Mouse (Mus musculus) macrophage (primary cell): ENCODE data around the gene Ccn1. TPM values are rescaled to one million over a fixed set of nuclear protein-coding genes. Genes with fewer than 3 reads are reported as not detected.

Experiments used
- H3K27ac ChIP-seq: fragments of 350-480 bp; formaldehyde crosslinking; 2 replicates; pipeline ENCODE4 v1.9.0; 2021
- H3K36me3 ChIP-seq: fragments of 350-480 bp; formaldehyde crosslinking; 2 replicates; pipeline ENCODE4 v1.9.0; 2021; ENCODE audit errors: inconsistent target
- H3K4me3 ChIP-seq: fragments of 350-480 bp; formaldehyde crosslinking; 2 replicates; pipeline ENCODE4 v1.9.0; 2021; ENCODE audit errors: inconsistent target
- H3K79me2 ChIP-seq: fragments of 350-480 bp; formaldehyde crosslinking; 2 replicates; pipeline ENCODE4 v1.9.0; 2021; ENCODE audit errors: inconsistent target
- WGBS: methylation state at CpG from one replicate; pipeline ENCODE4 v1.1.7; 2026; ENCODE audit warnings: inconsistent platforms; ENCODE audit not compliant: missing documents; 5-methylcytosine and 5-hydroxymethylcytosine counted together
- polyA plus RNA-seq: library from polyadenylated mRNA; stranded (reverse); fragments of 250-400 nt; gene quantifications from 3 replicates; pipeline ENCODE4 v1.2.4, GENCODE M21; 2018; ENCODE audit warnings: inconsistent platforms

Ccn1 gene
- polyA plus RNA-seq, 1 experiment from 2014 or later = 0.29 TPM

DNA sequence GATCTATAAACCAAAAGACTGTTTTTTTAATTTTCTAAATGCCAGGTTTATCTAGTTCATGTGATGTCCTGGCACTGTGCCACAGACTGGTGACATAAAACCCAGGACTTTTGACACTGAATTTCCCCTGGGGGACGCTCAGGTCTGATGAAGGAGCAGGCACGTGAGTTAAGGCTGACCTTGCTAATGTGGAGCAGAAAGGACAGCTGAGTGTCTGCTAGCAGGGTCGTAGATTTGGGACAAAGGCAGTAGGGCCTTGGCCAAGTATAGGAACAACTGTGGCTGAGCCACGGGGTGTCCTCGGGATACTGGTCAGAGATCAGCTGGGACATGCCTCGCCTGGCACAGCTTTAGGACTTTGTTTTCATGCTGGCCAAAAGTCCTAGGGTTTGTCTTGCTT, 5.2 kb upstream of the Ccn1 start:
- Histone ChIP-seq H3K27ac (no peak overlapping the region), H3K4me3 (no peak overlapping the region), H3K36me3 (no peaks in the 10 kb centered on the region), H3K79me2 (no peaks in the 10 kb centered on the region)
- 90% methylated on average over 6 of the region's 6 CpGs for WGBS

GRCm38 (mm10) chr3:145654028-145654427, 4.2 kb upstream of the Ccn1 start:
- Histone ChIP-seq H3K79me2 (no peaks in the 10 kb centered on the region), H3K36me3 (no peaks in the 10 kb centered on the region), H3K4me3 (no peak overlapping the region), H3K27ac (no peak overlapping the region)
- 95% methylated on average over 9 of the region's 9 CpGs for WGBS

- WGBS = 4% methylated on average over 53 of the region's 53 CpGs
- H3K27ac ChIP-seq = no peak overlapping the region
- H3K4me3 ChIP-seq = no peak overlapping the region
- no peaks in the 10 kb centered on the region for H3K79me2 ChIP-seq
- H3K36me3 ChIP-seq = no peaks in the 10 kb centered on the region
These were observed 3.6 kb upstream of the Ccn1 start for GRCm38 (mm10) chr3:145653191-145653940.

GRCm38 (mm10) chr3:145652322-145653131, 2.7 kb upstream of the Ccn1 start:
- WGBS = 25% methylated on average over 20 of the region's 20 CpGs
- Histone ChIP-seq H3K27ac (no peak overlapping the region), H3K36me3 (no peaks in the 10 kb centered on the region), H3K79me2 (no peaks in the 10 kb centered on the region), H3K4me3 (no peak overlapping the region)

DNA sequence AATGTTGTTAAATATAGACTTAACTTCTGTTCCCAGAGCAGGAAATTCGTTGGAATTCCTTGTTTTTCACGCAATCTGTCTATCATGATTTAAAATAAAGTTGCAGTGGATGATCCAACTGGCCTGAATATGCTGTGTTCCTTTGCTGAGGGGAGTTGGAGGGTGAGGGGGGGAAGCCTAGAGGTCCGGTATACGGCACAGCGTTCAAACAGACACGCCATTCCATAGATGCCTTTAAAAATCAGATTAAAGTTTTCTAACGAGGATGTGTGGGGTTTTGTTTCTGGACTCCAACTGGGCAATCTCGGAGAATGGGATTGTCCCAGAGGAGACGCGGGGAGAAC, 2.2 kb upstream of the Ccn1 start:
- Histone ChIP-seq H3K4me3 (no peak overlapping the region), H3K27ac (no peak overlapping the region), H3K79me2 (no peaks in the 10 kb centered on the region), H3K36me3 (no peaks in the 10 kb centered on the region)
- WGBS = 32% methylated on average over 10 of the region's 10 CpGs

DNA sequence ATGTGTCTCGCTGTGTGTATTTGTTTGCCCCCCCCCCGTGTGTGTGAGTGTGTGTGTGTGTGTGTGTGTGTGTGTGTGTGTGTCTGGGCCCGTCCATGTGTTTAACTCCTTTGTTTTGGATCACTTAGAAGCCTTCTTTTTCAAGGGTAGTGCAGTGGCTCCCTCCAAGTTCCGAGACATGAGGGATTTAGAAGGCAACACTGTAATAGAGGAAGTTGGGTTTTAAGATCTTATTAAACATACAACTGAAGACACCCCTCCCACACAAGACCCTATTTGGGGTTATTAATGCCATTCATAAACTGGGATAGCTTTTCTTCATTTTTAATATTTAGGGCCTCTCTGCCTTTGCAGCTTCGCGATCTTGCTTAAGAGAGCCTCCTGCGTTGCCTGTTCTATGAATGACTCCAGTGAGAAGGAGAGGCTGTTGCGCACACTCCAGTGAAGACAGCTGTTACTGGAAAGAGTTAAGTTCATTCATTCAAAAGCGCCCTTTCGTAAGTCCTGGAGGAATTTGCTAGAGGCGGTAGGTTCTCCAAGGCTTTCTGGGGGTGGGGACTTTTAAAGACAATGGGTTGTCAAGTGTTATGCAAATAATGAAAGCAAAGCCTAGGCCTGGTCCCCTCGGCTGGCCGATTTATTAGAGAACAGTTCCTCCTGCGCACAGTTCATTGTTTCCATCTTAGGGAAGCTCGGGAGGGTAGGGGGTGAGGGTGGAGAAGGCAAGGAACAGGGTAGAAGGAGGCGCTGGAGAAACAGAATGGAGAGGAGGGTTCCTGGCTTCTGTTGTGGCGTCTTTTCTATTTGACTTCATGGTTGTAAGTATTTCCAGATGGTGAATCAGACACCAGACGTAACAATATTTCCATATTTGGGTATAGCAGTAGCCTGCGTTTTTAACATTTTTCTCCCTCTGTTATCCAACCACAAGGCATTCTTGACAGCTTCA, 1.5 kb upstream of the Ccn1 start:
- H3K36me3 ChIP-seq = no peaks in the 10 kb centered on the region
- H3K4me3 ChIP-seq = no peak overlapping the region
- 20% methylated on average over 19 of the region's 19 CpGs for WGBS
- H3K79me2 ChIP-seq = no peaks in the 10 kb centered on the region
- no peak overlapping the region for H3K27ac ChIP-seq

DNA sequence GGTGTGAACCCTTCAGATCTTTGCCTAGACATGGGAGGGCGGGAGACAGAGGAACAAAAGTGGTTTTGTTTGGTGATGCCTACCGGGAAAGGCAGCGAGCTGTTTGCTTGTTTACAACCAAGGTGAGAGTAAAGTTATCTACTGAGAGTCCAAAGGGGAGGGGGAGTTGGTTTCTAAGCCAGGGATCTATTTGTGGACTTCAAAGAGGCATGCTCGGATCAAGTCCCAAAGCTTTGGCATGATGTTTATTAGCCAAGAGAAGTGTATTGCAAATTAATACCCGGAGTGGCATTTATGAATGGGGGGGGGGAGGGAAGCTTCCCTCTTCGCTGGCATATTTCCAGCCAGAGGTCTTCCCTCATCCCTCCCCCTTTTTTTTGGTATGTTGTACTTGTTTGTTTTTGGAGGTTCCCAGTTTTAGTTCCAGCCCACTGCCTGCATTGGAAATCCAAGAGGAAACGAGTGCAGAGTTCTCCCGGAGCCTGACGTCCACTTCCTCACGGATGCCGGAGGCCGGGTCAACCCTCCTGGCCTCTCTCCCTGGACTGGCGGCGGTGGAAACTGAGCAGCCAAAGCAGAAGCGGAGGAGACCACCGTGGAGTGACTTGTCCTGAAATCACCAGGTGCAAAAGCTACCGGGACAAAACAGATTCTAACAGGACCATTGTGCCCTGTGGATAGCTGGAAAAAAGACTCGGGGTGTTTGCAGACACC, 674 bp upstream of the Ccn1 start:
- 5% methylated on average over 18 of the region's 18 CpGs for WGBS
- Histone ChIP-seq H3K79me2 (no peaks in the 10 kb centered on the region), H3K27ac (no peak overlapping the region), H3K36me3 (no peaks in the 10 kb centered on the region), H3K4me3 (no peak overlapping the region)

- 2% methylated on average over 47 of the region's 49 CpGs for WGBS
- Histone ChIP-seq H3K27ac (no peak overlapping the region), H3K79me2 (no peaks in the 10 kb centered on the region), H3K4me3 (no peak overlapping the region), H3K36me3 (no peaks in the 10 kb centered on the region)
These were observed 560 bp downstream of the Ccn1 start for GRCm38 (mm10) chr3:145648991-145649851.

- H3K36me3 ChIP-seq = no peaks in the 10 kb centered on the region
- WGBS = 30% methylated on average over 26 of the region's 26 CpGs
- no peak overlapping the region for H3K4me3 ChIP-seq
- H3K27ac ChIP-seq = no peak overlapping the region
- H3K79me2 ChIP-seq = no peaks in the 10 kb centered on the region
These were observed 1.5 kb downstream of the Ccn1 start for GRCm38 (mm10) chr3:145648097-145648931.

GRCm38 (mm10) chr3:145647416-145647815, 2.4 kb downstream of the Ccn1 start:
- H3K4me3 ChIP-seq = no peak overlapping the region
- H3K79me2 ChIP-seq = no peaks in the 10 kb centered on the region
- WGBS = 94% methylated on average over 16 of the region's 18 CpGs
- H3K27ac ChIP-seq = no peak overlapping the region
- H3K36me3 ChIP-seq = no peaks in the 10 kb centered on the region

DNA sequence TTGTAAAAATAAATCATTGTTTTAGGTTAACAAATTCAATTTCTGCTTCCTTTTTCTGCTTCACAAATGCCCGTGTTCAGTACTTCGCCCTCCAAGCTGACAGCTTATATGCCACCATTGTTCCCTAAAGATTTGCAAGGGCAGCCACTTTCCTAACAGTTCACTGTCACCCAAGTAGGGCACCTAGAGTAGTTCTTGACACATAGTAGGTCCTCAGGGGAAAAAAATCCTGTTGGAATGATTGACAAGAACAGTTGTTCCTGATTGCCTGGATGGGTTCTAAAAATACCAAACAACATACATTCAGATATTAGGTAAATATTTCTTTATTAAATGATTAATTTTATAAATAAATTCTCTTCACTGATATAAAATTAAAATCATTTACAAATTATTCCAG, 3.1 kb downstream of the Ccn1 start:
- no peak overlapping the region for H3K27ac ChIP-seq
- WGBS = 54% methylated on average over 2 of the region's 2 CpGs
- H3K36me3 ChIP-seq = no peaks in the 10 kb centered on the region
- H3K4me3 ChIP-seq = no peak overlapping the region
- no peaks in the 10 kb centered on the region for H3K79me2 ChIP-seq

DNA sequence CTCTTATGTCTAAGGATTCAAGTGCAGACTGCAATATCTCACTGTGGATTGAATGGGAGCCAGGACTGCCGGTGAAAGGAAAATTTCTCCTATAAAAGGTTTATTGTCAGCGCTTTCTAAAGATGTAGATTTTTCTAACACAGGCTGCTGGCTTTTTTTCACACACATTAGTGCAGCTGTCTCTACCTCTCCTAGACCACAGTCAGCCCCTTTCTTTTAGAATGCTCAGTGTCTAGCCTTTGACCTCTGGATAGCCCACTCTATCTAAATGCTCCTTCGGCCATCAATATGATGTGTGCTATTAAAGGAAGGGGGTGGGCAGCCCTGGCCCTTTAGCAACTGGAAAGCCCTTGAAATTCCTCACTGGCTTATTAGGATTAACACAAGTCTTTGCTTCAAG, 3.8 kb downstream of the Ccn1 start:
- H3K27ac ChIP-seq = no peak overlapping the region
- H3K79me2 ChIP-seq = no peaks in the 10 kb centered on the region
- no peak overlapping the region for H3K4me3 ChIP-seq
- WGBS = 95% methylated on average over 3 of the region's 3 CpGs
- H3K36me3 ChIP-seq = no peaks in the 10 kb centered on the region

GRCm38 (mm10) chr3:145645463-145645862, 4.3 kb downstream of the Ccn1 start:
- H3K79me2 ChIP-seq = no peaks in the 10 kb centered on the region
- WGBS = 81% methylated on average over 5 of the region's 6 CpGs
- H3K36me3 ChIP-seq = no peaks in the 10 kb centered on the region
- H3K27ac ChIP-seq = no peak overlapping the region
- no peak overlapping the region for H3K4me3 ChIP-seq
